Mouse (Mus musculus) brain, embryonic 14.5 days (tissue): Measurements from ENCODE around the gene Hnrnph1.

Source experiments
- CTCF ChIP-seq: fragments of 200-500 bp; IDR thresholded peaks from 2 replicates; pipeline ENCODE4 v1.5.1; 2012; ENCODE audit warnings: inconsistent platforms, mild to moderate bottlenecking, moderate library complexity, borderline replicate concordance; ENCODE audit not compliant: insufficient read depth, insufficient read length; ENCODE audit errors: extremely low read depth
- POLR2A ChIP-seq: fragments of 200-500 bp; IDR thresholded peaks from 2 replicates; pipeline ENCODE4 v1.6.1; 2012; ENCODE audit warnings: mild to moderate bottlenecking, inconsistent platforms, borderline replicate concordance; ENCODE audit not compliant: poor library complexity, insufficient read depth, insufficient read length, severe bottlenecking; ENCODE audit errors: extremely low read depth

DNA sequence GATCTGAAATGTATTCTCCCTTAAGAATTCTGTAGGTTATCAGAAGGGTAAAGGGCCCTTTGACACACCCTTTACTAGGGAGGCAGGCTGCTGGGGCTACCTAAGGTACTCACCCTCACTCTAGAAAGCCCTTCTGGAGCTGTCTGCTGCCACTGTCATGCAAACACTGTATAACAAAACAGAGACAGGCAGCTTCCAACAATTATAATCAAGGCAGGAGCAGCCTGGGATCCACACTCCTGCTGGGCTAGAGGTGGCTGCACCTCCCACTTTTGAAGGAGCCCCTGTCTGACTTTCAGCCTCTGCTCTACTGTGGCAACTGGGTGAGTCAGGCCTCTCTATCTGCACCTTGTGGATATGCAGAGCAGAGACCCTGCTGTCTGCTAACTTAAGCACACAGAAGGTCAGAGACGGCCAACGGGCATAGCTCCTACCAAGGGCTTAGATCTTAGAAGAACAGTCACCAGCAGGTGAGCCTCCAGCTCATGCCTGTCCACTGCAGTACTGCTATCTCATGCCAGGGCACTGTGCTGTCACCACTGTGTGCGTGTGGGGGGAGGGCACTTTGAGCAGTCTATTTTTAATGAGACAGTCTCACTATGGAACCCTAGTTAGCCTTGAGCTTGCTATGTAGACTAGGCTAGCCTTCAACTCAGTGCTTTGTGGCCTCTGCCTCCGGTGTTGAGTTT is 14.6 kb downstream of the Hnrnph1 start:
- TF ChIP-seq CTCF (no peak), POLR2A (no peak)
